Mouse (Mus musculus) kidney, postnatal 10 days (tissue): ENCODE results near the gene Baz1b.

Source experiments
- DNase-seq: peaks from one replicate; pipeline ENCODE4 v3.0.0; 2021; ENCODE audit warnings: mixed read lengths

Baz1b gene

GRCm38 (mm10) chr5:135241474-135241873 lies 54.4 kb downstream of the Baz1b start:
- DNase-seq = no peak

GRCm38 (mm10) chr5:135242136-135242535 lies 55.1 kb downstream of the Baz1b start:
- DNase-seq = no peak

GRCm38 (mm10) chr5:135242608-135243007 lies 55.5 kb downstream of the Baz1b start:
- DNase-seq = no peak

- DNase-seq = no peak
Measured at GRCm38 (mm10) chr5:135243166-135243565, 56.1 kb downstream of the Baz1b start.

- DNase-seq = no peak
Measured at GRCm38 (mm10) chr5:135246531-135246930, 59.5 kb downstream of the Baz1b start.

- DNase-seq = no peak
Measured at GRCm38 (mm10) chr5:135247337-135247736, 60.3 kb downstream of the Baz1b start.

GRCm38 (mm10) chr5:135248956-135249676 lies 62.1 kb downstream of the Baz1b start:
- no peak for DNase-seq

GRCm38 (mm10) chr5:135250186-135251078 lies 63.4 kb downstream of the Baz1b start:
- DNase-seq = peak; percentile 40

GRCm38 (mm10) chr5:135251079-135251454 lies 64.0 kb downstream of the Baz1b start, which contains the start of gene Fzd9:
Gene Fzd9 (minus strand): TSS chr5:135251230.
- DNase-seq = peak; percentile 93

GRCm38 (mm10) chr5:135253741-135254401 lies 66.8 kb downstream of the Baz1b start:
- DNase-seq = no peak

- no peak for DNase-seq
Measured at GRCm38 (mm10) chr5:135256166-135256565, 69.1 kb downstream of the Baz1b start.

GRCm38 (mm10) chr5:135257559-135257958 lies 70.5 kb downstream of the Baz1b start:
- DNase-seq = no peak

- DNase-seq = peak; percentile 47
Measured at GRCm38 (mm10) chr5:135258280-135259150, 71.5 kb downstream of the Baz1b start.

- peak; percentile 63 for DNase-seq
Measured at GRCm38 (mm10) chr5:135263866-135264503, 76.9 kb downstream of the Baz1b start.

- DNase-seq = no peak
Measured at GRCm38 (mm10) chr5:135264548-135264947, 77.5 kb downstream of the Baz1b start.

- DNase-seq = no peak
Measured at GRCm38 (mm10) chr5:135269451-135269850, 82.4 kb downstream of the Baz1b start.

GRCm38 (mm10) chr5:135270361-135270760 lies 83.3 kb downstream of the Baz1b start:
- DNase-seq = no peak

- DNase-seq = no peak
Measured at GRCm38 (mm10) chr5:135271563-135272165, 84.6 kb downstream of the Baz1b start.

- DNase-seq = no peak
Measured at GRCm38 (mm10) chr5:135274663-135275396, 87.8 kb downstream of the Baz1b start.

GRCm38 (mm10) chr5:135276597-135276996 lies 89.5 kb downstream of the Baz1b start:
- no peak for DNase-seq

GRCm38 (mm10) chr5:135280226-135280625 lies 93.2 kb downstream of the Baz1b start:
- no peak for DNase-seq
